Mouse (Mus musculus) CH12.LX (cell line): ENCODE measurements around the gene Pyroxd2.

Experiments used
- CHD2 ChIP-seq: IDR thresholded peaks from 2 replicates; pipeline ENCODE4 v1.6.1; 2011; ENCODE audit warnings: low read length, improper control_type of control experiment
- CTCF ChIP-seq, 2 experiments: IDR thresholded peaks in 1 of 2; conservative IDR thresholded peaks in 1 of 2; 2 replicates each; pipeline ENCODE4 v1.5.1; 2011 to 2012; ENCODE audit warnings: low read depth in 2 of 2, low read length in 2 of 2, improper control_type of control experiment in 1 of 2, inconsistent platforms in 1 of 2, mild to moderate bottlenecking in 1 of 2, moderate library complexity in 1 of 2
- USF1 ChIP-seq: IDR thresholded peaks from 2 replicates; pipeline ENCODE4 v1.6.1; 2014; ENCODE audit warnings: low read depth, mild to moderate bottlenecking, inconsistent platforms, low read length, improper control_type of control experiment

GRCm38 (mm10) chr19:42785129-42785528 lies 32.6 kb upstream of the Pyroxd2 start:
- peak; percentile 12 to 75; a peak in 2 of 4 replicates for TF ChIP-seq CTCF (conservative IDR thresholded peaks at IDR 0.05 in 1 of 2, IDR thresholded peaks at IDR 0.05 in 1 of 2; ENCODE audit: low read depth in 2 of 2, low read length in 2 of 2)
- TF ChIP-seq USF1, result no peak
- TF ChIP-seq CHD2, result no peak
